Mouse (Mus musculus): ENCODE results near the gene Runx2. TPM values are rescaled to one million over a fixed set of nuclear protein-coding genes. Genes with fewer than 3 reads are reported as not detected.

Runx2 gene
- total RNA-seq, 1 experiment: 0.71 TPM

- no peak overlapping the region for H3K27ac ChIP-seq (ENCODE audit: insufficient read depth, low read depth, low read length, poor library complexity, severe bottlenecking)
- H3K4me3 ChIP-seq (ENCODE audit: insufficient read depth in 1 of 2, low read depth in 1 of 2, low read length in 2 of 2, poor library complexity in 1 of 2, severe bottlenecking in 1 of 2): no peak overlapping the region
- H3K4me1 ChIP-seq (ENCODE audit: control insufficient read depth in 2 of 2, insufficient read depth in 2 of 2, low read length in 2 of 2, poor library complexity in 1 of 2): no peaks in the 10 kb centered on the region
- no peak for DNase-seq (ENCODE audit: low read depth, low spot score)
- no peaks in the 10 kb centered on the region for H3K36me3 ChIP-seq (ENCODE audit: control insufficient read depth, insufficient read depth, low read length, poor library complexity, severe bottlenecking)
- TF ChIP-seq CHD2 (IDR thresholded peaks at IDR 0.05; ENCODE audit: low read depth, low read length) (no peak), MAFK (IDR thresholded peaks at IDR 0.05; ENCODE audit: insufficient read depth, low read depth, low read length) (no peak), ZNF384 (IDR thresholded peaks at IDR 0.05; ENCODE audit: low read depth, low read length) (no peak), HCFC1 (IDR thresholded peaks at IDR 0.05; ENCODE audit: borderline replicate concordance, insufficient read depth, low read length) (no peak), ZC3H11A (IDR thresholded peaks at IDR 0.05; ENCODE audit: borderline replicate concordance, low read depth, low read length) (no peak)
- no peaks in the 10 kb centered on the region for H3K9me3 ChIP-seq (ENCODE audit: control insufficient read depth, insufficient read depth, low read depth, low read length)
- no peak overlapping the region for H3K9ac ChIP-seq (ENCODE audit: insufficient read depth, low read depth, low read length, poor library complexity, severe bottlenecking)
- in situ Hi-C loops (cut with MboI; ENCODE audit: low sequenced_read_pairs in 2 of 2, unreplicated experiment in 2 of 2): loop anchor here in 1 of 2 experiments (10.0 to 25.0 kb wide), 2 partner anchors 299 to 483 kb away; no protein-coding TSS in a partner anchor
These were observed 69.2 kb downstream of the Runx2 start for GRCm38 (mm10) chr17:44745378-44745777.

DNA sequence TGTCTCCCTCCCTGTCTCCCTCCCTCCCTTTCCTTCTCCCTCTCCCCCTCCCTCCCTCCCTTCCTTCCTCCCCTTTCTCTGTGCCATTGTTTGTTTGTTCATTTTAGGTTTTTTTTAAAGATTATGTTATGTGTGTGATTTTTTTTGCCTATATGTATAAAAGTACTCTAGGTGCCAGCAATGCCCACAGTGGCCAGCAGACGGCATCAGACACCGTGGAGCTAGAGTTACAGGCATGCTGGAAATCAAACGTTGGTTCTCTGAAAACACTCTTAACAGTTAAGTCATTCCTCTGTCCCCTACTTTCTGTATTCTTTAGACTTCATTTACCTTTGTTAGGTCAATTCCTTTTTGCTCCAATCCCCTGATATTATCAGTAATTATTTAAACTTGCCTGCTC lies 70.8 kb downstream of the Runx2 start:
- Histone ChIP-seq H3K36me3 (ENCODE audit: control insufficient read depth, insufficient read depth, low read length, poor library complexity, severe bottlenecking) (no peaks in the 10 kb centered on the region), H3K9ac (ENCODE audit: insufficient read depth, low read depth, low read length, poor library complexity, severe bottlenecking) (no peak overlapping the region), H3K9me3 (ENCODE audit: control insufficient read depth, insufficient read depth, low read depth, low read length) (no peaks in the 10 kb centered on the region), H3K4me1 (ENCODE audit: control insufficient read depth in 2 of 2, insufficient read depth in 2 of 2, low read length in 2 of 2, poor library complexity in 1 of 2) (no peaks in the 10 kb centered on the region), H3K4me3 (ENCODE audit: insufficient read depth in 1 of 2, low read depth in 1 of 2, low read length in 2 of 2, poor library complexity in 1 of 2, severe bottlenecking in 1 of 2) (no peak overlapping the region), H3K27ac (ENCODE audit: insufficient read depth, low read depth, low read length, poor library complexity, severe bottlenecking) (no peak overlapping the region)
- TF ChIP-seq MAFK (IDR thresholded peaks at IDR 0.05; ENCODE audit: insufficient read depth, low read depth, low read length): no peak
- peak; percentile 40; the same call in 1 of the 2 replicates for TF ChIP-seq ZC3H11A (IDR thresholded peaks at IDR 0.05; ENCODE audit: borderline replicate concordance, low read depth, low read length)
- in situ Hi-C loops (cut with MboI; ENCODE audit: low sequenced_read_pairs in 2 of 2, unreplicated experiment in 2 of 2): loop anchor here in 1 of 2 experiments (10.0 to 25.0 kb wide), 2 partner anchors 301 to 481 kb away; no protein-coding TSS in a partner anchor
- DNase-seq (ENCODE audit: low read depth, low spot score): no peak

GRCm38 (mm10) chr17:44742246-44742645 lies 72.4 kb downstream of the Runx2 start:
- no peak overlapping the region for H3K9ac ChIP-seq (ENCODE audit: insufficient read depth, low read depth, low read length, poor library complexity, severe bottlenecking)
- H3K9me3 ChIP-seq (ENCODE audit: control insufficient read depth, insufficient read depth, low read depth, low read length): no peaks in the 10 kb centered on the region
- in situ Hi-C loops (cut with MboI; ENCODE audit: low sequenced_read_pairs in 2 of 2, unreplicated experiment in 2 of 2): loop anchor here in 1 of 2 experiments (10.0 to 25.0 kb wide), 2 partner anchors 303 to 480 kb away; no protein-coding TSS in a partner anchor
- H3K4me1 ChIP-seq (ENCODE audit: control insufficient read depth in 2 of 2, insufficient read depth in 2 of 2, low read length in 2 of 2, poor library complexity in 1 of 2): no peaks in the 10 kb centered on the region
- no peak for TF ChIP-seq HCFC1 (IDR thresholded peaks at IDR 0.05; ENCODE audit: borderline replicate concordance, insufficient read depth, low read length)
- TF ChIP-seq MAFK (IDR thresholded peaks at IDR 0.05; ENCODE audit: insufficient read depth, low read depth, low read length): no peak
- no peak for TF ChIP-seq CHD2 (IDR thresholded peaks at IDR 0.05; ENCODE audit: low read depth, low read length)
- no peak for TF ChIP-seq ZNF384 (IDR thresholded peaks at IDR 0.05; ENCODE audit: low read depth, low read length)
- TF ChIP-seq ZC3H11A (IDR thresholded peaks at IDR 0.05; ENCODE audit: borderline replicate concordance, low read depth, low read length): no peak
- H3K4me3 ChIP-seq (ENCODE audit: insufficient read depth in 1 of 2, low read depth in 1 of 2, low read length in 2 of 2, poor library complexity in 1 of 2, severe bottlenecking in 1 of 2): no peak overlapping the region
- DNase-seq (ENCODE audit: low read depth, low spot score): no peak
- no peak overlapping the region for H3K27ac ChIP-seq (ENCODE audit: insufficient read depth, low read depth, low read length, poor library complexity, severe bottlenecking)
- no peaks in the 10 kb centered on the region for H3K36me3 ChIP-seq (ENCODE audit: control insufficient read depth, insufficient read depth, low read length, poor library complexity, severe bottlenecking)

DNA sequence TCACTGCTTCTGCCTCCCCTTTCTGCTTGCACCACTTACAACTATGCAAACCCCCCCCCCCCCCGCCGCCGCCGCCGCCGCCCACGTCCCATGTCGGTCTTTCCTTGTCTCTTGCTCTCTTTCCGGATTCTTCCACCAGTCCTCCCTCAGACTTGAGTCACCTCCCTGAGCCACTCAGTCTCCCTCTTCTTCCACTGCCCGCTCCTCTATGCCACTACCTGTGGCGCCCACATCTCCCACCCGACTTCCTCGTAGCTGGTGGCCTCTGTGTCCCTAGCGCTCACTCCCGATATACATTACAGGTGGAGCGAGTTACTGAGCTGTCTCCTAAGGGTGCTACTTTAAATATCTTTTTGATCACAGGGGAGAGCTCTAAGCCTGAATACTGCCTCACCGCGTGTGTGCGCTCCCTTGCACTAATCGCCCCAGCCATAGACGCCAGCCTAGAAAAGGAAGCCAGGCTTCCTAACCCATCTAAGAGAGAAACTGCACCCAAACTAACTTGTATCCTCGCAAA lies 76.4 kb downstream of the Runx2 start:
- Histone ChIP-seq H3K9me3 (ENCODE audit: control insufficient read depth, insufficient read depth, low read depth, low read length) (no peaks in the 10 kb centered on the region), H3K36me3 (ENCODE audit: control insufficient read depth, insufficient read depth, low read length, poor library complexity, severe bottlenecking) (no peaks in the 10 kb centered on the region), H3K9ac (ENCODE audit: insufficient read depth, low read depth, low read length, poor library complexity, severe bottlenecking) (no peak overlapping the region), H3K4me3 (ENCODE audit: insufficient read depth in 1 of 2, low read depth in 1 of 2, low read length in 2 of 2, poor library complexity in 1 of 2, severe bottlenecking in 1 of 2) (peak overlapping the region; percentile 21 to 35; a peak in 3 of 4 replicates), H3K4me1 (ENCODE audit: control insufficient read depth in 2 of 2, insufficient read depth in 2 of 2, low read length in 2 of 2, poor library complexity in 1 of 2) (no peaks in the 10 kb centered on the region), H3K27ac (ENCODE audit: insufficient read depth, low read depth, low read length, poor library complexity, severe bottlenecking) (no peak overlapping the region)
- DNase-seq (ENCODE audit: low read depth, low spot score): no peak
- TF ChIP-seq MAFK (IDR thresholded peaks at IDR 0.05; ENCODE audit: insufficient read depth, low read depth, low read length): no peak
- in situ Hi-C loops (cut with MboI; ENCODE audit: low sequenced_read_pairs in 2 of 2, unreplicated experiment in 2 of 2): loop anchor here in 1 of 2 experiments (25.0 kb wide), 1 partner anchor 476 kb away; no protein-coding TSS in a partner anchor

All from ES-E14 (cell line).